9 mouse cellular contexts compared by ENCODE assay signal in the genomic region with DNA sequence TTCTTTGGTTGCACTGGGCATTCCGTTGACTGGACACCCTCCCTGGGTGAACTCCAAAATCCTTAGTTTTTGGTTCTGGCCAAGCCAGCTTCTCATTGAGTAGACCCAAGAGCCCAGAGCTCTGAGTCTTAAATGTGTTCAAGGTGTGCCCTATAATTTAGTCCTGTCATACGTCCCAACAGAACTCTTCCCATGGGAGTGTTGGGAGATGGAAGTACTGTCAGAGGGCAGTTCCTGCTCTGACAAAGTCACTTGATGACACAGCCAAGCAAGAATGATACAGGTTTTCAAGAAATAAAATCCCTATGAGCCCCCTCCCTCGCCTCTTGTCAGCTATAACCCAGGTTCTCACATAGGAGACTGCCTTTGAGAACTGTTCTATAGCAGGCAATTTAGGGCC. TPM values are rescaled to one million over a fixed set of nuclear protein-coding genes. Genes with fewer than 3 reads are reported as not detected.
DNase-seq lines count a peak whose midpoint lies in the region; ATAC-seq and TF ChIP-seq lines count a peak whose summit lies in the region.
"Had no signal": no experiment of that assay in that cellular context is flagged by ENCODE, and none has a peak within 500 bp of the region (broad histone marks: within the 10 kb centered on the region; RNA-seq: fewer than 3 reads in every experiment).

No protein-coding gene starts in this region.

- no peaks in the 10 kb centered on the region for H3K27me3 ChIP-seq in kidney, embryonic 16.5 days (ENCODE audit: insufficient read depth, low read length)
- no peaks in the 10 kb centered on the region for H3K27me3 ChIP-seq in forebrain, embryonic 15.5 days
- H3K27me3 ChIP-seq in intestine, postnatal 0 days (replicated peaks; ENCODE audit: control insufficient read depth, insufficient read depth, low read length), result no peaks in the 10 kb centered on the region
- no peaks in the 10 kb centered on the region for H3K27me3 ChIP-seq in neural tube, embryonic 13.5 days

- H3K4me3 ChIP-seq in kidney, embryonic 16.5 days (ENCODE audit: low read length), result peak overlapping the region; percentile 66; the same call in 1 of the 2 replicates
- 0 out of 2 replicates have a peak overlapping the region, but pooled peaks have one; percentile 57 for H3K4me3 ChIP-seq in forebrain, embryonic 15.5 days
- H3K4me3 ChIP-seq in intestine, postnatal 0 days (ENCODE audit: low read depth, low read length), result no peak overlapping the region
- H3K4me3 ChIP-seq in neural tube, embryonic 13.5 days, result peak overlapping the region; percentile 55

- 81% methylated on average over 3 of the region's 3 CpGs for WGBS in kidney, embryonic 16.5 days
- WGBS in forebrain, embryonic 15.5 days, result 80% methylated on average over 3 of the region's 3 CpGs
- 85% methylated on average over 3 of the region's 3 CpGs for WGBS in intestine, postnatal 0 days
- 69% methylated on average over 3 of the region's 3 CpGs for WGBS in neural tube, embryonic 13.5 days

- no peak for TF ChIP-seq CTCF in intestine, postnatal 0 days (IDR thresholded peaks at IDR 0.05; ENCODE audit: low read depth)

- H3K27ac ChIP-seq in kidney, embryonic 16.5 days (ENCODE audit: low read length), result no peak overlapping the region; the same call in 1 of the 2 replicates
- H3K27ac ChIP-seq in forebrain, embryonic 15.5 days (replicated peaks), result no peak overlapping the region
- H3K27ac ChIP-seq in intestine, postnatal 0 days (ENCODE audit: low read depth, low read length), result no peak overlapping the region
- H3K27ac ChIP-seq in neural tube, embryonic 13.5 days (replicated peaks), result no peak overlapping the region

- no peak for DNase-seq in kidney, adult 11 months
- DNase-seq in gastrocnemius, adult 8-10 months (ENCODE audit: low spot score in 2 of 2), result no peak
- no peak for DNase-seq in layer of hippocampus, postnatal 14 days (ENCODE audit: low spot score in 2 of 2)

- peaks cover 11% of the 10 kb centered on the region for H3K4me1 ChIP-seq in kidney, embryonic 16.5 days (ENCODE audit: insufficient read depth, low read length)
- H3K4me1 ChIP-seq in forebrain, embryonic 15.5 days, result peaks cover 13% of the 10 kb centered on the region
- H3K4me1 ChIP-seq in intestine, postnatal 0 days (replicated peaks; ENCODE audit: control insufficient read depth, insufficient read depth, low read length), result no peaks in the 10 kb centered on the region; the same call in 1 of the 2 replicates
- peaks cover 14% of the 10 kb centered on the region for H3K4me1 ChIP-seq in neural tube, embryonic 13.5 days (replicated peaks)

- no peaks in the 10 kb centered on the region for H3K9me3 ChIP-seq in kidney, embryonic 16.5 days (ENCODE audit: low read length)
- no peaks in the 10 kb centered on the region for H3K9me3 ChIP-seq in forebrain, embryonic 15.5 days
- H3K9me3 ChIP-seq in intestine, postnatal 0 days (ENCODE audit: control insufficient read depth), result no peaks in the 10 kb centered on the region
- no peaks in the 10 kb centered on the region for H3K9me3 ChIP-seq in neural tube, embryonic 13.5 days

- peak overlapping the region; percentile 100 for H3K4me2 ChIP-seq in kidney, embryonic 16.5 days (replicated peaks; ENCODE audit: low read depth, low read length)
- H3K4me2 ChIP-seq in forebrain, embryonic 15.5 days (replicated peaks), result peak overlapping the region; percentile 100
- peak overlapping the region; percentile 98; the same call in 1 of the 2 replicates for H3K4me2 ChIP-seq in intestine, postnatal 0 days (replicated peaks; ENCODE audit: low read depth)
- peak overlapping the region; percentile 96 for H3K4me2 ChIP-seq in neural tube, embryonic 13.5 days

- H3K36me3 ChIP-seq in kidney, embryonic 16.5 days (ENCODE audit: insufficient read depth, low read length), result peaks cover 16% of the 10 kb centered on the region
- peaks cover 20% of the 10 kb centered on the region for H3K36me3 ChIP-seq in forebrain, embryonic 15.5 days
- H3K36me3 ChIP-seq in intestine, postnatal 0 days (ENCODE audit: control insufficient read depth, insufficient read depth), result peaks cover 23% of the 10 kb centered on the region
- H3K36me3 ChIP-seq in neural tube, embryonic 13.5 days, result peaks cover 24% of the 10 kb centered on the region

- ATAC-seq in kidney, embryonic 16.5 days (ENCODE audit: low FRiP score, low TSS enrichment), result peak; percentile 5; the same call in 1 of the 2 replicates
- ATAC-seq in forebrain, embryonic 15.5 days (replicated peaks), result no peak
- no peak for ATAC-seq in intestine, postnatal 0 days
- no peak for ATAC-seq in neural tube, embryonic 13.5 days (ENCODE audit: low read depth)

- no peak overlapping the region for H3K9ac ChIP-seq in kidney, embryonic 16.5 days (replicated peaks; ENCODE audit: low read length)
- H3K9ac ChIP-seq in forebrain, embryonic 15.5 days (replicated peaks), result no peak overlapping the region
- H3K9ac ChIP-seq in intestine, postnatal 0 days (ENCODE audit: low read depth, low read length), result no peak overlapping the region
- no peak overlapping the region for H3K9ac ChIP-seq in neural tube, embryonic 13.5 days

RNA-seq across cellular contexts. Expression of gene Terb1, which starts 0.4 kb away (rescaled TPM):
- polyA plus RNA-seq in kidney, embryonic 16.5 days (2015; fragmentation: Nextera tagmentation; extraction: Ambion mirVana), result 0.36 and 0.44 TPM in 2 replicates
- 0.17 and 0.19 TPM in 2 replicates for polyA plus RNA-seq in forebrain, embryonic 15.5 days (2015; fragmentation: Nextera tagmentation; extraction: Ambion mirVana)
- polyA plus RNA-seq in intestine, postnatal 0 days (2015; fragmentation: Nextera tagmentation; extraction: Ambion mirVana), result 0.16 TPM in 2 replicates
- 0.18 and 0.21 TPM in 2 replicates for polyA plus RNA-seq in neural tube, embryonic 13.5 days (2015; fragmentation: Nextera tagmentation; extraction: Ambion mirVana)
- total RNA-seq in gastrocnemius, adult 8-10 months (2022), result not detected
- total RNA-seq in layer of hippocampus, postnatal 14 days (2021), result under 1 TPM; 0.60 to 0.79 TPM
- total RNA-seq: adrenal gland, postnatal 25 days; common myeloid progenitor, adult 5-6 weeks had no signal

RNA-seq across cellular contexts. Expression of gene Nae1, which starts 24.3 kb away (rescaled TPM):
- 98.6 and 99.2 TPM in 2 replicates for polyA plus RNA-seq in kidney, embryonic 16.5 days (2015; fragmentation: Nextera tagmentation; extraction: Ambion mirVana)
- polyA plus RNA-seq in forebrain, embryonic 15.5 days (2015; fragmentation: Nextera tagmentation; extraction: Ambion mirVana), result 116 and 124 TPM in 2 replicates
- 43.8 and 48.6 TPM in 2 replicates for polyA plus RNA-seq in intestine, postnatal 0 days (2015; fragmentation: Nextera tagmentation; extraction: Ambion mirVana)
- polyA plus RNA-seq in neural tube, embryonic 13.5 days (2015; fragmentation: Nextera tagmentation; extraction: Ambion mirVana), result 108 and 113 TPM in 2 replicates
- 10 to 100 TPM; 21.5 to 29.2 (median 25.0) TPM for total RNA-seq in gastrocnemius, adult 8-10 months (2022)
- total RNA-seq in layer of hippocampus, postnatal 14 days (2021), result 10 to 100 TPM; 43.4 to 47.5 TPM

RNA-seq across cellular contexts. Expression of gene Car7, which starts 24.4 kb away (rescaled TPM):
- 2.4 and 3.3 TPM in 2 replicates for polyA plus RNA-seq in kidney, embryonic 16.5 days (2015; fragmentation: Nextera tagmentation; extraction: Ambion mirVana)
- polyA plus RNA-seq in forebrain, embryonic 15.5 days (2015; fragmentation: Nextera tagmentation; extraction: Ambion mirVana), result 1.7 and 2.0 TPM in 2 replicates
- polyA plus RNA-seq in intestine, postnatal 0 days (2015; fragmentation: Nextera tagmentation; extraction: Ambion mirVana), result 0.82 and 1.1 TPM in 2 replicates
- polyA plus RNA-seq in neural tube, embryonic 13.5 days (2015; fragmentation: Nextera tagmentation; extraction: Ambion mirVana), result 2.2 and 2.3 TPM in 2 replicates
- 1 to 10 TPM in 2 of 4 experiments, under 1 TPM in 2; 0.21 to 1.2 (median 0.68) TPM for total RNA-seq in gastrocnemius, adult 8-10 months (2022)
- 10 to 100 TPM; 15.8 to 20.4 TPM for total RNA-seq in layer of hippocampus, postnatal 14 days (2021)
